ENCODE assay signal across 8 mouse cellular contexts in the genomic region with DNA sequence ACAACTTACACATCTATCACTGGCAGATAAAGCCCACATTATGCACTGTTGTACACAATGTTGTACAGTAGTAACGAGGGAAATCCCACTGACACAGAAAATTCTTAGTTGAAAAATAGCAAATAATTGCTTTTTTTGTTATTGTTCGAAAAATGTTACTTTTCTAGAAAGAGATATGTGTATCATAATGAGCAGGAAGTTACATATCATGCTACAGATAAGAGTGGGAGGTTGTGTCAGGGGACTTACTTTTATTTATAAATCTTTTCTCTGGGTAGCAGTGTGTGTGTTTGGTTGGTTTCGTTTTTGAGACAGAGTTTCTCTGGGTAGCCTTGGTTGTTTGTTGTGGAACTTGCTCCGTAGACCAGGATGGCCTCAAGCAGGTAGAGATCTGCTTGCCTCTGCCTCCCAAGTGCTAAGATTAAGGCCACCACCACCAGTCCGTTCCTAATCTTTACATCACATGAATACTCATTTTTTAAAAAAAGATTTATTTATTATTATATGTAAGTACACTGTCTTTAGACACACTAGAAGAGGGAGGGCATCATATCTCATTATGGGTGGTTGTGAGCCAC. TPM values are rescaled to one million over a fixed set of nuclear protein-coding genes. Genes with fewer than 3 reads are reported as not detected.
DNase-seq lines count a peak whose midpoint lies in the region; ATAC-seq and TF ChIP-seq lines count a peak whose summit lies in the region.

No protein-coding gene starts in this region.

- 50% methylated on average over 5 of the region's 5 CpGs for WGBS in liver, adult 2 months
- 84% methylated on average over 5 of the region's 5 CpGs for WGBS in intestine, embryonic 16.5 days
- WGBS in neural tube, embryonic 14.5 days = 89% methylated on average over 5 of the region's 5 CpGs

- H3K27me3 ChIP-seq in liver, adult 2 months (ENCODE audit: control insufficient read depth, insufficient read depth, low read length) = no peaks in the 10 kb centered on the region
- no peaks in the 10 kb centered on the region for H3K27me3 ChIP-seq in intestine, embryonic 16.5 days (replicated peaks; ENCODE audit: control insufficient read depth, insufficient read depth, low read length)
- H3K27me3 ChIP-seq in neural tube, embryonic 14.5 days (ENCODE audit: control insufficient read depth, insufficient read depth, low read length) = no peaks in the 10 kb centered on the region

- H3K4me3 ChIP-seq in liver, adult 2 months (ENCODE audit: insufficient read depth, low read depth, low read length) = peak overlapping the region; percentile 76; the same call in 1 of the 2 replicates
- peak overlapping the region; percentile 93 for H3K4me3 ChIP-seq in intestine, embryonic 16.5 days (ENCODE audit: low read length)
- peak overlapping the region; percentile 77 for H3K4me3 ChIP-seq in neural tube, embryonic 14.5 days (ENCODE audit: low read depth, low read length)

- H3K9ac ChIP-seq in liver, adult 2 months (ENCODE audit: low read depth, low read length) = peak overlapping the region; percentile 66; the same call in 1 of the 2 replicates
- peak overlapping the region; percentile 85 for H3K9ac ChIP-seq in intestine, embryonic 16.5 days (ENCODE audit: low read depth, low read length)
- H3K9ac ChIP-seq in neural tube, embryonic 14.5 days (replicated peaks; ENCODE audit: low read depth, low read length) = peak overlapping the region; percentile 64

- no peak for TF ChIP-seq CTCF in liver, adult 2 months (IDR thresholded peaks at IDR 0.05; ENCODE audit: low read depth, low read length)

- H3K9me3 ChIP-seq in intestine, embryonic 16.5 days (ENCODE audit: control insufficient read depth, low read length) = no peaks in the 10 kb centered on the region
- H3K9me3 ChIP-seq in neural tube, embryonic 14.5 days (ENCODE audit: control insufficient read depth, low read length) = no peaks in the 10 kb centered on the region

- TF ChIP-seq POLR2A in liver, adult 2 months (IDR thresholded peaks at IDR 0.05; ENCODE audit: extremely low read depth, insufficient read depth, low read length) = no peak

- no peak for DNase-seq in liver, adult 2 months (ENCODE audit: extremely low read depth, low read depth, low spot score)
- DNase-seq in liver = no peak
- peak; percentile 23 for DNase-seq in c-Kit-positive CD71-positive TER-119-positive erythroid progenitor cells, embryonic 14.5 days (ENCODE audit: low spot score)
- no peak for DNase-seq in layer of hippocampus, adult 18-20 months (ENCODE audit: low spot score in 2 of 2)
- DNase-seq in spleen, postnatal 36 days (ENCODE audit: low spot score in 2 of 2) = no peak
- DNase-seq in embryo, embryonic 10 days (ENCODE audit: low spot score) = no peak

- peaks cover 27% of the 10 kb centered on the region for H3K4me1 ChIP-seq in liver, adult 2 months (ENCODE audit: control insufficient read depth, insufficient read depth, low read length)
- H3K4me1 ChIP-seq in intestine, embryonic 16.5 days (ENCODE audit: control insufficient read depth, insufficient read depth, low read length) = peaks cover 12% of the 10 kb centered on the region
- peaks cover 7% of the 10 kb centered on the region for H3K4me1 ChIP-seq in neural tube, embryonic 14.5 days (ENCODE audit: control insufficient read depth, insufficient read depth, low read length)

- H3K36me3 ChIP-seq in liver, adult 2 months (ENCODE audit: control insufficient read depth, insufficient read depth, low read length) = peaks cover 21% of the 10 kb centered on the region; the same call in 1 of the 2 replicates
- 0 out of 2 replicates have a peak, but pooled peaks cover 5% of the 10 kb centered on the region for H3K36me3 ChIP-seq in intestine, embryonic 16.5 days (ENCODE audit: control insufficient read depth, insufficient read depth, low read length)
- H3K36me3 ChIP-seq in neural tube, embryonic 14.5 days (ENCODE audit: control insufficient read depth, insufficient read depth, low read length) = peaks cover 16% of the 10 kb centered on the region

- ATAC-seq in intestine, embryonic 16.5 days = no peak
- ATAC-seq in neural tube, embryonic 14.5 days (ENCODE audit: low read depth) = no peak

- H3K27ac ChIP-seq in liver, adult 2 months (replicated peaks; ENCODE audit: insufficient read depth, low read depth, low read length) = peak overlapping the region; percentile 72; the same call in 1 of the 2 replicates
- peak overlapping the region; percentile 91 for H3K27ac ChIP-seq in intestine, embryonic 16.5 days (ENCODE audit: low read length)
- peak overlapping the region; percentile 89 for H3K27ac ChIP-seq in neural tube, embryonic 14.5 days (ENCODE audit: low read depth, low read length)

- peaks cover 17% of the 10 kb centered on the region; the same call in 1 of the 2 replicates for H3K79me2 ChIP-seq in liver, adult 2 months (ENCODE audit: control insufficient read depth, insufficient read depth, low read length)

- H3K4me2 ChIP-seq in intestine, embryonic 16.5 days (ENCODE audit: low read depth, low read length) = peak overlapping the region; percentile 68
- peak overlapping the region; percentile 62 for H3K4me2 ChIP-seq in neural tube, embryonic 14.5 days (ENCODE audit: low read depth, low read length)

RNA-seq across cellular contexts. Expression of a gene that starts 1.0 kb away (rescaled TPM):
- 87.8 and 131 TPM in 2 replicates for total RNA-seq in liver, adult 2 months (2014; rRNA removed)
- polyA plus RNA-seq in liver, adult 2 months (2012; rRNA removed) = 75.0 and 111 TPM in 2 replicates
- 36.5 and 41.2 TPM in 2 replicates for polyA plus RNA-seq in intestine, embryonic 16.5 days (2015; fragmentation: Nextera tagmentation; extraction: Ambion mirVana)
- polyA plus RNA-seq in neural tube, embryonic 14.5 days (2014; fragmentation: Nextera tagmentation; extraction: Ambion mirVana) = 20.7 and 27.0 TPM in 2 replicates
- 100 to 1,000 TPM; 130 to 141 TPM for total RNA-seq in layer of hippocampus, adult 18-20 months (2021)

RNA-seq across cellular contexts. Expression of a gene that starts 16.8 kb away (rescaled TPM):
- 14.5 and 22.0 TPM in 2 replicates for total RNA-seq in liver, adult 2 months (2014; rRNA removed)
- polyA plus RNA-seq in liver, adult 2 months (2012; rRNA removed) = 15.9 and 17.0 TPM in 2 replicates
- polyA plus RNA-seq in intestine, embryonic 16.5 days (2015; fragmentation: Nextera tagmentation; extraction: Ambion mirVana) = 37.1 and 40.2 TPM in 2 replicates
- 34.4 and 43.4 TPM in 2 replicates for polyA plus RNA-seq in neural tube, embryonic 14.5 days (2014; fragmentation: Nextera tagmentation; extraction: Ambion mirVana)
- 10 to 100 TPM; 54.9 to 56.6 TPM for total RNA-seq in layer of hippocampus, adult 18-20 months (2021)

RNA-seq across cellular contexts. Expression of a gene that starts 18.4 kb away (rescaled TPM):
- 250 and 307 TPM in 2 replicates for total RNA-seq in liver, adult 2 months (2014; rRNA removed)
- polyA plus RNA-seq in liver, adult 2 months (2012; rRNA removed) = 153 and 185 TPM in 2 replicates
- polyA plus RNA-seq in intestine, embryonic 16.5 days (2015; fragmentation: Nextera tagmentation; extraction: Ambion mirVana) = 87.2 and 101 TPM in 2 replicates
- 70.9 and 78.8 TPM in 2 replicates for polyA plus RNA-seq in neural tube, embryonic 14.5 days (2014; fragmentation: Nextera tagmentation; extraction: Ambion mirVana)
- total RNA-seq in layer of hippocampus, adult 18-20 months (2021) = 10 to 100 TPM; 27.4 to 28.9 TPM

RNA-seq across cellular contexts. Expression of a gene that starts 28.7 kb away (rescaled TPM):
- 455 and 516 TPM in 2 replicates for total RNA-seq in liver, adult 2 months (2014; rRNA removed)
- 82.7 and 98.8 TPM in 2 replicates for polyA plus RNA-seq in liver, adult 2 months (2012; rRNA removed)
- 1,622 and 1,645 TPM in 2 replicates for polyA plus RNA-seq in intestine, embryonic 16.5 days (2015; fragmentation: Nextera tagmentation; extraction: Ambion mirVana)
- 1,180 and 1,219 TPM in 2 replicates for polyA plus RNA-seq in neural tube, embryonic 14.5 days (2014; fragmentation: Nextera tagmentation; extraction: Ambion mirVana)
- total RNA-seq in layer of hippocampus, adult 18-20 months (2021) = 100 to 1,000 TPM; 717 to 799 TPM

RNA-seq across cellular contexts. Expression of a gene that starts 29.2 kb away (rescaled TPM):
- total RNA-seq in liver, adult 2 months (2014; rRNA removed) = 31.0 and 35.0 TPM in 2 replicates
- polyA plus RNA-seq in liver, adult 2 months (2012; rRNA removed) = 28.0 and 30.7 TPM in 2 replicates
- polyA plus RNA-seq in intestine, embryonic 16.5 days (2015; fragmentation: Nextera tagmentation; extraction: Ambion mirVana) = 110 and 122 TPM in 2 replicates
- 305 and 308 TPM in 2 replicates for polyA plus RNA-seq in neural tube, embryonic 14.5 days (2014; fragmentation: Nextera tagmentation; extraction: Ambion mirVana)
- total RNA-seq in layer of hippocampus, adult 18-20 months (2021) = 10 to 100 TPM; 70.1 to 72.2 TPM
